Comparison of ENCODE assay signal across 10 mouse cellular contexts in the genomic region with DNA sequence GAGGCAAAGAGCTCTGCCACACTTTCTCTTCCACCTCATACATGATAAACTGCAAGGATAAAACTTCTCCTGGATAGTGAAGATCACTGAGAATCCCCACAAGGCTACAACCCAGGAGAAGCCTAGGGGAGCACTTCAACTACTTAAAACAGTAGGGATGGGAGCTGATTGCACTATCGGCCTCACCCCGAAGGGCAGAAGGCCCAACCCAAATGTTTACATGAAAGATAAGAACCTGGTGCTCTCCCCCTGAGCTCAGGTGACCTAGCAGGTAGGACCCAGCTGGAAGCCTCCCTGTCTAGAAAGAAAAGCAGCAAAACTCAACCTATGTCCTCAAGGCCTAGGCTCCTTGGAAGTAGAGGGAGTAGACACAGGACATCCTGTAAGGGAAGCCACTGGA. TPM values are rescaled to one million over a fixed set of nuclear protein-coding genes. Genes with fewer than 3 reads are reported as not detected.
DNase-seq lines count a peak whose midpoint lies in the region; ATAC-seq and TF ChIP-seq lines count a peak whose summit lies in the region.
"Had no signal": no experiment of that assay in that cellular context is flagged by ENCODE, and none has a peak within 500 bp of the region (broad histone marks: within the 10 kb centered on the region; RNA-seq: fewer than 3 reads in every experiment).

No protein-coding gene starts in this region.

- H3K27me3 ChIP-seq in kidney, postnatal 0 days (ENCODE audit: insufficient read depth, low read length), result no peaks in the 10 kb centered on the region
- 0 out of 2 replicates have a peak, but pooled peaks cover 12% of the 10 kb centered on the region for H3K27me3 ChIP-seq in forebrain, embryonic 10.5 days (ENCODE audit: poor library complexity, severe bottlenecking)
- no peaks in the 10 kb centered on the region for H3K27me3 ChIP-seq in hindbrain, embryonic 16.5 days (replicated peaks; ENCODE audit: control insufficient read depth, insufficient read depth, low read length)
- no peaks in the 10 kb centered on the region for H3K27me3 ChIP-seq in midbrain, embryonic 15.5 days (replicated peaks)

- no peak overlapping the region for H3K27ac ChIP-seq in kidney, postnatal 0 days
- no peak overlapping the region for H3K27ac ChIP-seq in forebrain, embryonic 10.5 days
- H3K27ac ChIP-seq in hindbrain, embryonic 16.5 days (ENCODE audit: low read depth, low read length), result no peak overlapping the region
- H3K27ac ChIP-seq in midbrain, embryonic 15.5 days, result no peak overlapping the region

- peak overlapping the region; percentile 38; the same call in 1 of the 2 replicates for H3K9ac ChIP-seq in kidney, postnatal 0 days (ENCODE audit: low read depth, low read length)
- H3K9ac ChIP-seq in hindbrain, embryonic 16.5 days (ENCODE audit: low read depth, low read length), result no peak overlapping the region
- H3K9ac ChIP-seq in midbrain, embryonic 15.5 days, result no peak overlapping the region

- intact Hi-C loops in left cerebral cortex, postnatal 36 days (cut with DNase I), result no loop called here

- ATAC-seq in kidney, postnatal 0 days (replicated peaks; ENCODE audit: low FRiP score, low read depth), result no peak
- ATAC-seq in hindbrain, embryonic 16.5 days, result no peak
- no peak for ATAC-seq in midbrain, embryonic 15.5 days (replicated peaks)
- ATAC-seq in granulocyte monocyte progenitor cell, adult 5-6 weeks (replicated peaks; ENCODE audit: poor library complexity, severe bottlenecking), result no peak

- peaks cover 32% of the 10 kb centered on the region for H3K36me3 ChIP-seq in kidney, postnatal 0 days (ENCODE audit: insufficient read depth, low read length)
- peaks cover 41% of the 10 kb centered on the region for H3K36me3 ChIP-seq in forebrain, embryonic 10.5 days (replicated peaks)
- H3K36me3 ChIP-seq in hindbrain, embryonic 16.5 days (ENCODE audit: control insufficient read depth, insufficient read depth, low read length), result peaks cover 24% of the 10 kb centered on the region
- H3K36me3 ChIP-seq in midbrain, embryonic 15.5 days (replicated peaks), result peaks cover 15% of the 10 kb centered on the region

- H3K4me2 ChIP-seq in kidney, postnatal 0 days (ENCODE audit: low read length), result peak overlapping the region; percentile 71
- peak overlapping the region; percentile 79 for H3K4me2 ChIP-seq in hindbrain, embryonic 16.5 days (ENCODE audit: low read length)
- H3K4me2 ChIP-seq in midbrain, embryonic 15.5 days, result peak overlapping the region; percentile 61

- H3K4me1 ChIP-seq in kidney, postnatal 0 days (replicated peaks; ENCODE audit: insufficient read depth, low read length), result peaks cover 20% of the 10 kb centered on the region
- peaks cover 31% of the 10 kb centered on the region for H3K4me1 ChIP-seq in forebrain, embryonic 10.5 days
- peaks cover 24% of the 10 kb centered on the region for H3K4me1 ChIP-seq in hindbrain, embryonic 16.5 days (ENCODE audit: control insufficient read depth, insufficient read depth, low read depth, low read length)
- peaks cover 23% of the 10 kb centered on the region for H3K4me1 ChIP-seq in midbrain, embryonic 15.5 days

- H3K4me3 ChIP-seq in kidney, postnatal 0 days (replicated peaks; ENCODE audit: low read depth, low read length), result no peak overlapping the region
- H3K4me3 ChIP-seq in forebrain, embryonic 10.5 days, result 0 out of 2 replicates have a peak overlapping the region, but pooled peaks have one; percentile 83
- H3K4me3 ChIP-seq in hindbrain, embryonic 16.5 days (ENCODE audit: low read length), result no peak overlapping the region; the same call in 1 of the 2 replicates
- peak overlapping the region; percentile 82; the same call in 1 of the 2 replicates for H3K4me3 ChIP-seq in midbrain, embryonic 15.5 days

- no peaks in the 10 kb centered on the region for H3K9me3 ChIP-seq in kidney, postnatal 0 days (replicated peaks; ENCODE audit: low read length)
- H3K9me3 ChIP-seq in forebrain, embryonic 10.5 days, result no peaks in the 10 kb centered on the region
- H3K9me3 ChIP-seq in hindbrain, embryonic 16.5 days (ENCODE audit: control insufficient read depth, low read length), result no peaks in the 10 kb centered on the region
- no peaks in the 10 kb centered on the region for H3K9me3 ChIP-seq in midbrain, embryonic 15.5 days

- no peak for DNase-seq in kidney, postnatal 0 days (ENCODE audit: low spot score)
- DNase-seq in kidney, adult 11 months, result no peak
- no peak for DNase-seq in forebrain, embryonic 10.5 days (ENCODE audit: extremely low spot score, low spot score)
- DNase-seq in adrenal gland, postnatal 4 days (ENCODE audit: low spot score in 2 of 2), result no peak
- DNase-seq in left cerebral cortex, postnatal 36 days (ENCODE audit: low spot score in 2 of 2), result no peak
- DNase-seq: retina, postnatal 1 day had no signal

- 73% methylated on average over 2 of the region's 2 CpGs for WGBS in kidney, postnatal 0 days
- 77% methylated on average over 2 of the region's 2 CpGs for WGBS in forebrain, embryonic 10.5 days
- 95% methylated on average over 2 of the region's 2 CpGs for WGBS in hindbrain, embryonic 16.5 days
- 95% methylated on average over 2 of the region's 2 CpGs for WGBS in midbrain, embryonic 15.5 days

- TF ChIP-seq CTCF in kidney, postnatal 0 days (IDR thresholded peaks at IDR 0.05; ENCODE audit: low read depth), result no peak

RNA-seq across cellular contexts. Expression of a gene that starts 2.0 kb away (rescaled TPM):
- 265 and 288 TPM in 2 replicates for polyA plus RNA-seq in kidney, postnatal 0 days (2015; fragmentation: Nextera tagmentation; extraction: Ambion mirVana)
- polyA plus RNA-seq in forebrain, embryonic 10.5 days (2016; fragmentation: Nextera tagmentation; extraction: Ambion mirVana), result 73.0 and 75.0 TPM in 2 replicates
- 153 and 186 TPM in 2 replicates for polyA plus RNA-seq in hindbrain, embryonic 16.5 days (2015; fragmentation: Nextera tagmentation; extraction: Ambion mirVana)
- polyA plus RNA-seq in midbrain, embryonic 15.5 days (2015; fragmentation: Nextera tagmentation; extraction: Ambion mirVana), result 125 and 135 TPM in 2 replicates
- 100 to 1,000 TPM; 109 to 129 TPM for total RNA-seq in adrenal gland, postnatal 4 days (2021)
- total RNA-seq in left cerebral cortex, postnatal 36 days (2021), result 100 to 1,000 TPM; 139 to 153 TPM
- total RNA-seq in granulocyte monocyte progenitor cell, adult 5-6 weeks (2014; fragmentation: Nextera tagmentation), result 38.0 and 71.5 TPM in 2 replicates
- 65.8 and 70.9 TPM in 2 replicates for total RNA-seq in granulocyte monocyte progenitor cell, adult 5-6 weeks (2017)

RNA-seq across cellular contexts. Expression of a gene that starts 47.0 kb away (rescaled TPM):
- 0.89 and 1.3 TPM in 2 replicates for polyA plus RNA-seq in kidney, postnatal 0 days (2015; fragmentation: Nextera tagmentation; extraction: Ambion mirVana)
- polyA plus RNA-seq in forebrain, embryonic 10.5 days (2016; fragmentation: Nextera tagmentation; extraction: Ambion mirVana), result 0.12 and 0.38 TPM in 2 replicates
- polyA plus RNA-seq in hindbrain, embryonic 16.5 days (2015; fragmentation: Nextera tagmentation; extraction: Ambion mirVana), result 12.0 and 12.5 TPM in 2 replicates
- 7.9 and 9.3 TPM in 2 replicates for polyA plus RNA-seq in midbrain, embryonic 15.5 days (2015; fragmentation: Nextera tagmentation; extraction: Ambion mirVana)
- total RNA-seq in adrenal gland, postnatal 4 days (2021), result 10 to 100 TPM; 13.0 to 13.1 TPM
- total RNA-seq in left cerebral cortex, postnatal 36 days (2021), result 10 to 100 TPM; 21.7 to 29.2 TPM
- total RNA-seq in granulocyte monocyte progenitor cell, adult 5-6 weeks (2014; fragmentation: Nextera tagmentation), result not detected in 2 replicates
- not detected in 2 replicates for total RNA-seq in granulocyte monocyte progenitor cell, adult 5-6 weeks (2017)
- total RNA-seq: hematopoietic stem cell, adult 5-6 weeks had no signal

Comparison
In these comparisons a context has a peak if more than half of its experiments do, and no peak if none do; other contexts are left out.
1. H3K4me3 ChIP-seq: peak in forebrain, embryonic 10.5 days (single experiment) and midbrain, embryonic 15.5 days (single experiment); none in kidney, postnatal 0 days (single experiment) and hindbrain, embryonic 16.5 days (single experiment).
2. Peak in every context shown above with its lines, with median percentiles within 50 percentile points of each other: H3K4me2 ChIP-seq.